Mouse (Mus musculus): ENCODE data around the gene Supt3. TPM values are rescaled to one million over a fixed set of nuclear protein-coding genes. Genes with fewer than 3 reads are reported as not detected.
A peak's percentile ranks its signal among the peaks of the same experiment; 100 is the strongest.

Supt3 gene
- polyA plus RNA-seq, 1 experiment from 2014 or later, result 18.8 TPM

DNA sequence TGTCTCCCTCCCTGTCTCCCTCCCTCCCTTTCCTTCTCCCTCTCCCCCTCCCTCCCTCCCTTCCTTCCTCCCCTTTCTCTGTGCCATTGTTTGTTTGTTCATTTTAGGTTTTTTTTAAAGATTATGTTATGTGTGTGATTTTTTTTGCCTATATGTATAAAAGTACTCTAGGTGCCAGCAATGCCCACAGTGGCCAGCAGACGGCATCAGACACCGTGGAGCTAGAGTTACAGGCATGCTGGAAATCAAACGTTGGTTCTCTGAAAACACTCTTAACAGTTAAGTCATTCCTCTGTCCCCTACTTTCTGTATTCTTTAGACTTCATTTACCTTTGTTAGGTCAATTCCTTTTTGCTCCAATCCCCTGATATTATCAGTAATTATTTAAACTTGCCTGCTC, 33.2 kb upstream of the Supt3 start:
- Histone ChIP-seq H3K9me3 (no peaks in the 10 kb centered on the region), H3K9ac (no peak overlapping the region), H3K4me2 (no peak overlapping the region), H3K4me3 (no peak overlapping the region), H3K27ac (no peak overlapping the region), H3K36me3 (no peaks in the 10 kb centered on the region), H3K4me1 (peaks cover 4% of the 10 kb centered on the region; the same call in 1 of the 2 replicates), H3K27me3 (peaks cover 19% of the 10 kb centered on the region)
- 56% methylated on average over 3 of the region's 3 CpGs for WGBS
- ATAC-seq (ENCODE audit: insufficient number of reproducible peaks, low FRiP score, low TSS enrichment, low read depth), result no peak

- Histone ChIP-seq H3K27ac (no peak overlapping the region), H3K4me2 (no peak overlapping the region), H3K4me1 (no peaks in the 10 kb centered on the region), H3K9me3 (no peaks in the 10 kb centered on the region), H3K27me3 (peaks cover 8% of the 10 kb centered on the region), H3K9ac (no peak overlapping the region), H3K36me3 (no peaks in the 10 kb centered on the region), H3K4me3 (no peak overlapping the region)
- no peak for ATAC-seq (ENCODE audit: insufficient number of reproducible peaks, low FRiP score, low TSS enrichment, low read depth)
- 86% methylated on average over 8 of the region's 8 CpGs for WGBS
Measured at GRCm38 (mm10) chr17:44745378-44745777, 31.6 kb upstream of the Supt3 start.

DNA sequence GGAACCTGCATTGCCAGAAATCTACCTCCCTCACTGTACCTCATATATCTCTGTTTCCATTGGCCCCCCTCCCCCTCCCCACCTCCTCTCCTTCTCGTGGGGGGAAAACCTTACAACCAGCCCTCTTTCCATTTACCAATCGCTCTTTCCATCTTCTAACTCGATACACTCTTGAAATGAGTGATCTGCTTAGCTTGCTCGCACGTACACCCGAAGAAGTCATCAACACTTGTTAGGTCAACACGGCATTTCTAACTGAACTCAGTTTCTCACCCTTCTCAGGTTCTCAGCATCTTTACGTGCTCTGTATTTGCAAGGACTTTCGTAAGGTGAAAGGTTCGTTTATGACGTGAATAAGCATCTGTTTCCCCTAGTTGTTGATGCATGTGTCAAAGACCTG, 10.6 kb upstream of the Supt3 start:
- H3K36me3 ChIP-seq, result no peaks in the 10 kb centered on the region
- H3K4me2 ChIP-seq, result no peak overlapping the region
- no peaks in the 10 kb centered on the region for H3K9me3 ChIP-seq
- H3K9ac ChIP-seq, result no peak overlapping the region
- H3K4me1 ChIP-seq, result no peaks in the 10 kb centered on the region
- no peaks in the 10 kb centered on the region for H3K27me3 ChIP-seq
- H3K27ac ChIP-seq, result no peak overlapping the region
- WGBS, result 73% methylated on average over 11 of the region's 11 CpGs
- ATAC-seq (ENCODE audit: insufficient number of reproducible peaks, low FRiP score, low TSS enrichment, low read depth), result no peak
- no peak overlapping the region for H3K4me3 ChIP-seq

DNA sequence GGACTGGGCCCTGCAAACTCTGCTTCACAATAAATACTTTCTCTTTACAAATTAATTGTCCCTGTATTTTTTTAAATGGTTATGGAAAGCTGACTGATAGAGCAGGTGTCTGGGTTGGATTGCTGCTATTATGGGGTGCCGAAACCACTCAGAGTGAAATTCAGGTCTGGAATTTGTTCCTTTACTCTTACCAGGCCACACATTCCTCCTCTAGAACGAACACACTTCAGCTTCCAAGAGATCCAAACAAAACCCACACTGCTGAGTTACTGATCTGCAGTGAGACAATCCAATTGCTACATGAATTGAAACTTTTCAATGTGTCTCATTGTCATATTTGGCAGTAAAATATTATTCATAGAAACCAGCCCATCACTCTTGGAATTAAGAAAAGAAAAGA, 10.0 kb upstream of the Supt3 start:
- H3K9ac ChIP-seq, result no peak overlapping the region
- H3K4me2 ChIP-seq, result no peak overlapping the region
- no peaks in the 10 kb centered on the region for H3K9me3 ChIP-seq
- no peak overlapping the region for H3K4me3 ChIP-seq
- H3K27ac ChIP-seq, result no peak overlapping the region
- WGBS, result 63% methylated on average over 2 of the region's 2 CpGs
- no peak for ATAC-seq (ENCODE audit: insufficient number of reproducible peaks, low FRiP score, low TSS enrichment, low read depth)
- no peaks in the 10 kb centered on the region for H3K36me3 ChIP-seq
- H3K4me1 ChIP-seq, result no peaks in the 10 kb centered on the region
- H3K27me3 ChIP-seq, result no peaks in the 10 kb centered on the region

GRCm38 (mm10) chr17:44767375-44767774, 9.6 kb upstream of the Supt3 start:
- ATAC-seq (ENCODE audit: insufficient number of reproducible peaks, low FRiP score, low TSS enrichment, low read depth), result no peak
- H3K4me2 ChIP-seq, result no peak overlapping the region
- H3K4me3 ChIP-seq, result no peak overlapping the region
- WGBS, result 89% methylated on average over 1 of the region's 1 CpGs
- no peaks in the 10 kb centered on the region for H3K27me3 ChIP-seq
- no peaks in the 10 kb centered on the region for H3K9me3 ChIP-seq
- no peaks in the 10 kb centered on the region for H3K4me1 ChIP-seq
- no peaks in the 10 kb centered on the region for H3K36me3 ChIP-seq
- no peak overlapping the region for H3K9ac ChIP-seq
- H3K27ac ChIP-seq, result no peak overlapping the region

GRCm38 (mm10) chr17:44768522-44768921, 8.4 kb upstream of the Supt3 start:
- H3K4me1 ChIP-seq, result no peaks in the 10 kb centered on the region
- H3K9ac ChIP-seq, result no peak overlapping the region
- H3K9me3 ChIP-seq, result no peaks in the 10 kb centered on the region
- no peak for ATAC-seq (ENCODE audit: insufficient number of reproducible peaks, low FRiP score, low TSS enrichment, low read depth)
- no peak overlapping the region for H3K4me2 ChIP-seq
- 18% methylated on average over 5 of the region's 5 CpGs for WGBS
- no peaks in the 10 kb centered on the region for H3K36me3 ChIP-seq
- peak overlapping the region; percentile 8; the same call in 1 of the 2 replicates for H3K27ac ChIP-seq
- H3K27me3 ChIP-seq, result no peaks in the 10 kb centered on the region
- H3K4me3 ChIP-seq, result no peak overlapping the region

DNA sequence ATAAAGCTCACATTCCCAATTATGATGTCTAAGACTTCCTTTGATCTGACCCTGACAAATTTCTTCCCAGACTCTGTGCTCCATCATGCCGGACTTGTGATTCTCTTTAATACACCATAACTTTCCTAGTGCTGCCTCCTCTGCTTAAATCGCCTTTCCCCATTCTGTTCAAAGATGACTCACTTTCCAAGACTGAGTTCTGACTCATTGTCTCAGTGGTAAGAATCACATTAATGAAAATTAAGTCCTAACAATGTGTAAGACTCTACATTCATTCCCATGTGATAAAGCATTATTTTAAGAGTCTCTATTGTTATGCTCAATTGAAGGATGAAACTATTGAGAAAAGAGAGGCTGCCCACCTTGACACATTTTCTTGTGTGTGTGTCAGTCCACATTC, 6.1 kb upstream of the Supt3 start:
- no peaks in the 10 kb centered on the region for H3K36me3 ChIP-seq
- no peak overlapping the region for H3K9ac ChIP-seq
- H3K9me3 ChIP-seq, result no peaks in the 10 kb centered on the region
- no peak overlapping the region for H3K4me2 ChIP-seq
- H3K4me3 ChIP-seq, result no peak overlapping the region
- H3K27ac ChIP-seq, result no peak overlapping the region
- ATAC-seq (ENCODE audit: insufficient number of reproducible peaks, low FRiP score, low TSS enrichment, low read depth), result no peak
- 77% methylated on average over 2 of the region's 2 CpGs for WGBS
- no peaks in the 10 kb centered on the region for H3K4me1 ChIP-seq
- H3K27me3 ChIP-seq, result no peaks in the 10 kb centered on the region

DNA sequence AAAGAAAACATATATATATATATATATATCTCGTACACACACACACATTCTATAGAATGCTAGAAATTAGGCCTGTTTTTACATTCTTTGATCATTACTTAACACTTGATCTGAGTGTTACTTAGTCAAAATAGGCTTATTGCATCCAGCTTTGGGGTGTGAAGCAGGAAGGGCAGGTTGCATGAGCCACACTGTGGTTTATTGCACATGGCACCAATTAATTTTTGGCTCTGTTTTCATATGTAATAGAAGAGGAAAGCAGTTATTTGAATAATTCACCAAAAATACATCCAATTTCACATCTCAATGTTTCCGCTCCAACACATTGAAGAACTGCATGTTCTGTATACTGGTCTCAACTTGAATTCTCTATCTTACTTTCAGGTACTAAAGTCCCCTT, 4.4 kb upstream of the Supt3 start:
- Histone ChIP-seq H3K27me3 (no peaks in the 10 kb centered on the region), H3K9me3 (no peaks in the 10 kb centered on the region), H3K4me3 (no peak overlapping the region), H3K27ac (no peak overlapping the region), H3K36me3 (no peaks in the 10 kb centered on the region), H3K4me1 (0 out of 2 replicates have a peak, but pooled peaks cover 2% of the 10 kb centered on the region), H3K9ac (no peak overlapping the region), H3K4me2 (no peak overlapping the region)
- no peak for ATAC-seq (ENCODE audit: insufficient number of reproducible peaks, low FRiP score, low TSS enrichment, low read depth)
- 77% methylated on average over 2 of the region's 2 CpGs for WGBS

GRCm38 (mm10) chr17:44777337-44777804, 419 bp downstream of the Supt3 start:
- Histone ChIP-seq H3K9ac (peak overlapping the region; percentile 87), H3K27me3 (no peaks in the 10 kb centered on the region), H3K4me1 (peaks cover 9% of the 10 kb centered on the region; the same call in 1 of the 2 replicates), H3K9me3 (no peaks in the 10 kb centered on the region), H3K4me2 (peak overlapping the region; percentile 73), H3K27ac (peak overlapping the region; percentile 94), H3K4me3 (peak overlapping the region; percentile 79), H3K36me3 (no peaks in the 10 kb centered on the region)
- ATAC-seq (ENCODE audit: insufficient number of reproducible peaks, low FRiP score, low TSS enrichment, low read depth), result peak; percentile 82
- under 1% methylated on average over 35 of the region's 35 CpGs for WGBS

GRCm38 (mm10) chr17:44778141-44778540, 1.2 kb downstream of the Supt3 start:
- no peaks in the 10 kb centered on the region for H3K9me3 ChIP-seq
- no peaks in the 10 kb centered on the region for H3K27me3 ChIP-seq
- WGBS, result 56% methylated on average over 5 of the region's 5 CpGs
- no peak overlapping the region for H3K9ac ChIP-seq
- peak overlapping the region; percentile 79 for H3K4me3 ChIP-seq
- no peak for ATAC-seq (ENCODE audit: insufficient number of reproducible peaks, low FRiP score, low TSS enrichment, low read depth)
- H3K36me3 ChIP-seq, result no peaks in the 10 kb centered on the region
- peaks cover 9% of the 10 kb centered on the region; the same call in 1 of the 2 replicates for H3K4me1 ChIP-seq
- 0 out of 2 replicates have a peak overlapping the region, but pooled peaks have one; percentile 22 for H3K27ac ChIP-seq
- peak overlapping the region; percentile 73 for H3K4me2 ChIP-seq

DNA sequence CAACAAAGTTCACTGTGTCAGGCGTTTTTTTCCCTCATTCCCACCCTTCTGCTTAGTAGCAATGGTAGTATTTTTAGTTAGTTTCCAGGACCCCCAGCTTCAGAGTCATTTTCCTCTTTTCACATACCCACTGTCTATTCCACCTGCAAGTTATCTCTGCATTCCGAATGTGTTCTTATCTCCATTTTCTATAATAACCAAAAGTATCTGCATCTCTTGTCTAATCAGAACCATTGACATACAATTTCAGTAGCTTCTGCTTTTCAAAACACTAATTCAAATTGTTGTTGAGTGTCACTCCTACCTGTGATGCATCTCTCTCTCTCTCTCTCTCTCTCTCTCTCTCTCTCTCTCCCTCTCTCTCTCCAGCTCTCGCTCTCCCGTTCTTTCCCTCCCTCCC, 3.4 kb downstream of the Supt3 start:
- Histone ChIP-seq H3K27ac (no peak overlapping the region), H3K36me3 (no peaks in the 10 kb centered on the region), H3K9me3 (no peaks in the 10 kb centered on the region), H3K27me3 (no peaks in the 10 kb centered on the region), H3K9ac (no peak overlapping the region), H3K4me1 (peaks cover 9% of the 10 kb centered on the region; the same call in 1 of the 2 replicates), H3K4me3 (no peak overlapping the region), H3K4me2 (no peak overlapping the region)
- ATAC-seq (ENCODE audit: insufficient number of reproducible peaks, low FRiP score, low TSS enrichment, low read depth), result no peak
- WGBS, result 67% methylated on average over 4 of the region's 4 CpGs

DNA sequence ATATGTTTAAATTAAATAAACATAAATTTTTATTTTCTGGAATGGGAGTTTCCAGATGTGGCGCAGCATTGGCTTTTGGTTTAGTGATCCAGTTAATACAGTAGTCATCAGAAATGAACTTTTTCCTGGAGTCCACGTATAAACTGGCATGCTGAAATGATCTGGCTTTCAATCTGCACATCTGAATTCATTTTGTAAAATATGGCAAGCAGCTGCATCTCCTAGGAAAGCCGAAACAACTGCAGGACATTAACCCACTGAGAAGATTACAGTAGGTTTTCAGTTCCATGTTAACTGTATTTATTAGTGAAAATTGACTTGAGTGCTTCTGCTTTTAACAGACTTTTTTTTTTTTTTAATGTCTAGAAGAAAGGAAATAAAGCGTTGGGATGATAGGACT, 5.4 kb downstream of the Supt3 start:
- H3K27me3 ChIP-seq, result no peaks in the 10 kb centered on the region
- 60% methylated on average over 4 of the region's 4 CpGs for WGBS
- H3K9me3 ChIP-seq, result no peaks in the 10 kb centered on the region
- no peak overlapping the region for H3K27ac ChIP-seq
- H3K4me2 ChIP-seq, result no peak overlapping the region
- peaks cover 9% of the 10 kb centered on the region; the same call in 1 of the 2 replicates for H3K4me1 ChIP-seq
- H3K4me3 ChIP-seq, result no peak overlapping the region
- H3K36me3 ChIP-seq, result no peaks in the 10 kb centered on the region
- H3K9ac ChIP-seq, result no peak overlapping the region
- ATAC-seq (ENCODE audit: insufficient number of reproducible peaks, low FRiP score, low TSS enrichment, low read depth), result no peak

DNA sequence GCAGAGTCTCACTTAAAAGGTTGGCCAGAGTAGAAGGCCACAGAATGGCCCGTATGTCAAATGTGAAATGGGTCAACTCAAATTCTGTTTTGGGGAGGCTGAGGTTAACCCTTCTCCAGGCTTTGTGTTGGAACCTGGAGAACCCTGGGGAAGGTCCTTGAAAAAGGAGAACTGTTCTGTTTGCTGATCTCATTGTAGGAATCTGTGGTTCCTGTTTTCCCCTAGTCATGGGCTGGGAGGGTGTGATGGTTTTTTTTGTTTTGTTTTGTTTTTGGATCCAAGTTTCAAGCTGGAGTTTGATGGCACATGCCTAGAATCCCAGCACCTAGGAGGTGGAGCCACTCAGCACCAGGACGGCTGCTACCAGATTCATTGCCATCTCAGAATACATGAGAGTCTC, 6.2 kb downstream of the Supt3 start:
- Histone ChIP-seq H3K27me3 (no peaks in the 10 kb centered on the region), H3K4me2 (no peak overlapping the region), H3K9ac (no peak overlapping the region), H3K27ac (no peak overlapping the region), H3K4me3 (no peak overlapping the region), H3K4me1 (peaks cover 1% of the 10 kb centered on the region; the same call in 1 of the 2 replicates), H3K36me3 (no peaks in the 10 kb centered on the region), H3K9me3 (no peaks in the 10 kb centered on the region)
- ATAC-seq (ENCODE audit: insufficient number of reproducible peaks, low FRiP score, low TSS enrichment, low read depth), result no peak
- 75% methylated on average over 2 of the region's 2 CpGs for WGBS

All from limb, embryonic 15.5 days (tissue).